Mouse (Mus musculus) midbrain, embryonic 16.5 days (tissue): ENCODE results near the gene Lrrn2. TPM values are rescaled to one million over a fixed set of nuclear protein-coding genes. Genes with fewer than 3 reads are reported as not detected.

Experiments
- ATAC-seq: fragments of 200-750 bp; cut with Nextera tagmentation; 2 replicates; pipeline ENCODE4 v1.8.0; 2017; ENCODE audit warnings: moderate TSS enrichment
- H3K27ac ChIP-seq: fragments of 300-500 bp; sonication (generic); 2 replicates; pipeline ENCODE4 v1.5.1; 2014; ENCODE audit warnings: mild to moderate bottlenecking, low read length, mixed read lengths
- H3K27me3 ChIP-seq: fragments of 300-500 bp; sonication (generic); 2 replicates; pipeline ENCODE4 v1.6.1; 2014; ENCODE audit warnings: low read depth, low read length, mixed read lengths; ENCODE audit not compliant: control insufficient read depth, insufficient read depth
- H3K36me3 ChIP-seq: fragments of 300-500 bp; sonication (generic); 2 replicates; pipeline ENCODE4 v1.6.1; 2014; ENCODE audit warnings: mild to moderate bottlenecking, low read length, moderate library complexity, mixed read lengths; ENCODE audit not compliant: control insufficient read depth, insufficient read depth
- H3K4me1 ChIP-seq: fragments of 300-500 bp; sonication (generic); 2 replicates; pipeline ENCODE4 v1.6.1; 2014; ENCODE audit warnings: mild to moderate bottlenecking, low read length, mixed read lengths; ENCODE audit not compliant: control insufficient read depth, insufficient read depth
- H3K4me2 ChIP-seq: fragments of 300-500 bp; sonication (generic); 2 replicates; pipeline ENCODE4 v1.6.1; 2014; ENCODE audit warnings: mild to moderate bottlenecking, low read length, mixed read lengths
- H3K4me3 ChIP-seq: fragments of 300-500 bp; sonication (generic); 2 replicates; pipeline ENCODE4 v1.5.1; 2014; ENCODE audit warnings: low read depth, mild to moderate bottlenecking, low read length, moderate library complexity, mixed read lengths
- H3K9ac ChIP-seq: fragments of 300-500 bp; sonication (generic); 2 replicates; pipeline ENCODE4 v1.6.1; 2014; ENCODE audit warnings: low read depth, low read length, mixed read lengths
- H3K9me3 ChIP-seq: fragments of 300-500 bp; sonication (generic); replicated peaks from 2 replicates; pipeline ENCODE4 v1.6.1; 2014; ENCODE audit warnings: mild to moderate bottlenecking, low read length, mixed read lengths; ENCODE audit not compliant: control insufficient read depth, poor library complexity, severe bottlenecking
- WGBS: fragments of 180-500 bp; shearing (Covaris S2); extraction: QIAGEN DNeasy Blood & Tissue Kit; methylation state at CpG from one replicate; pipeline ENCODE4 v1.1.7; 2014; 5-methylcytosine and 5-hydroxymethylcytosine counted together
- polyA plus RNA-seq: library from polyadenylated mRNA; unstranded; fragments of >200 nt; fragmentation: Nextera tagmentation; extraction: Ambion mirVana; gene quantifications from 2 replicates; pipeline ENCODE4 v1.2.1, GENCODE M21; 2015

The Lrrn2 gene
- polyA plus RNA-seq, 1 experiment from 2014 or later, result 59.1 TPM

GRCm38 (mm10) chr1:132915849-132916493 is 35.9 kb downstream of the Lrrn2 start:
- Histone ChIP-seq H3K4me2 (no peak overlapping the region), H3K9me3 (no peaks in the 10 kb centered on the region), H3K27me3 (no peaks in the 10 kb centered on the region), H3K9ac (no peak overlapping the region), H3K27ac (peak overlapping the region; percentile 35; the same call in 1 of the 2 replicates), H3K36me3 (no peaks in the 10 kb centered on the region), H3K4me1 (peaks cover 35% of the 10 kb centered on the region), H3K4me3 (no peak overlapping the region)
- 38% methylated on average over 6 of the region's 6 CpGs for WGBS
- ATAC-seq, result no peak

- Histone ChIP-seq H3K4me3 (no peak overlapping the region), H3K9me3 (no peaks in the 10 kb centered on the region), H3K27me3 (no peaks in the 10 kb centered on the region), H3K9ac (no peak overlapping the region), H3K4me2 (no peak overlapping the region), H3K27ac (peak overlapping the region; percentile 50), H3K36me3 (no peaks in the 10 kb centered on the region), H3K4me1 (peaks cover 47% of the 10 kb centered on the region)
- 5% methylated on average over 8 of the region's 8 CpGs for WGBS
- ATAC-seq, result no peak
Measured at GRCm38 (mm10) chr1:132917554-132917953, 37.5 kb downstream of the Lrrn2 start.

- H3K9ac ChIP-seq, result peak overlapping the region; percentile 18; the same call in 1 of the 2 replicates
- no peaks in the 10 kb centered on the region for H3K27me3 ChIP-seq
- peak overlapping the region; percentile 50 for H3K27ac ChIP-seq
- H3K36me3 ChIP-seq, result no peaks in the 10 kb centered on the region
- H3K4me2 ChIP-seq, result no peak overlapping the region
- no peak for ATAC-seq
- H3K4me3 ChIP-seq, result no peak overlapping the region
- 23% methylated on average over 10 of the region's 10 CpGs for WGBS
- peaks cover 48% of the 10 kb centered on the region for H3K4me1 ChIP-seq
- no peaks in the 10 kb centered on the region for H3K9me3 ChIP-seq
Measured at GRCm38 (mm10) chr1:132918117-132918680, 38.1 kb downstream of the Lrrn2 start.

DNA sequence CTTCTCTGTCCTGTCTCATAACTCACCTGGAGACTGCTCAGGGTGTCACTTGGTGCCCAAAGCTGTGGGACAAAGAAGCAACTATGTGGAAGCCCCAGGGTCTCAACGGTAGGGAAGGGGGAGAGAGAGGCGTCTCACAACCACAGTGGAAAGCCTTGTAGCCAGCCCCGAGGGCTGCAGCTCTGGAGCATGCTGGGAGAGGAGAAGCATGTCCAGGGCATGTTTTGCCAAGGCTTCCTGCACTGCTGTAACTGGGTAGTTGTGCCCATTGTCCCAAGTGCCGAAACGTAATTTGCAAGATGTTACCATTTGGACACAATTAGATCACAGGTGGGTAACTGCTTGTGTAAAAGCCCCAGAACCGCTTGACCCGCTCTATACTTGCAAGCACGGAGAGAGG is 39.2 kb downstream of the Lrrn2 start:
- WGBS, result 83% methylated on average over 8 of the region's 8 CpGs
- H3K36me3 ChIP-seq, result no peaks in the 10 kb centered on the region
- no peak overlapping the region for H3K27ac ChIP-seq
- no peak overlapping the region for H3K4me3 ChIP-seq
- H3K4me2 ChIP-seq, result no peak overlapping the region
- no peak for ATAC-seq
- no peaks in the 10 kb centered on the region for H3K27me3 ChIP-seq
- H3K4me1 ChIP-seq, result peaks cover 48% of the 10 kb centered on the region
- no peaks in the 10 kb centered on the region for H3K9me3 ChIP-seq
- H3K9ac ChIP-seq, result no peak overlapping the region

DNA sequence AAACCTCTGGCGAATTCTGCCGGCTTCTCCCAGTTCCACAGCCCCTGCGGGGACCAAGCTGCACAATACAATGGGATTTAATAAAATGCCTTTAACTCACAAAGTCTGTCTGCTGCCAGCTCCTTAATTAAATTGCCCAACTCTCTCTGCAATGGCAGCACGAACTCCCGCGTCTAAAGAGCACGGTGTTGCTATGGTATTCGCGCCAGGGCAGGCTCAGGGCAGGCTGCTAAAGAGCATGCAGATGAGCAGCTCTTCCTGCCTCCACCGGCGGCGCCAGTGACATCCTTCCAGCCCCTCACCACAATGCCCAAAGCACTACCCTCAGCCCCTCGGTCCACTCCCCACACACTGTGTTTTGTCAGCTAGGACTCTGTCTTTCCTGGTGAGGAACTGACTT is 41.0 kb downstream of the Lrrn2 start:
- Histone ChIP-seq H3K9me3 (no peaks in the 10 kb centered on the region), H3K4me2 (peak overlapping the region; percentile 6), H3K4me3 (no peak overlapping the region), H3K36me3 (no peaks in the 10 kb centered on the region), H3K27ac (peak overlapping the region; percentile 82), H3K27me3 (no peaks in the 10 kb centered on the region), H3K9ac (peak overlapping the region; percentile 1; the same call in 1 of the 2 replicates), H3K4me1 (peaks cover 41% of the 10 kb centered on the region)
- 2% methylated on average over 13 of the region's 13 CpGs for WGBS
- ATAC-seq, result peak; percentile 70

- Histone ChIP-seq H3K4me1 (peaks cover 35% of the 10 kb centered on the region), H3K4me3 (no peak overlapping the region), H3K27ac (peak overlapping the region; percentile 1; the same call in 1 of the 2 replicates), H3K36me3 (no peaks in the 10 kb centered on the region), H3K9me3 (no peaks in the 10 kb centered on the region), H3K9ac (no peak overlapping the region), H3K27me3 (no peaks in the 10 kb centered on the region), H3K4me2 (no peak overlapping the region)
- 57% methylated on average over 9 of the region's 9 CpGs for WGBS
- no peak for ATAC-seq
Measured at GRCm38 (mm10) chr1:132922257-132922656, 42.2 kb downstream of the Lrrn2 start.

GRCm38 (mm10) chr1:132925270-132925669 is 45.2 kb downstream of the Lrrn2 start:
- Histone ChIP-seq H3K27me3 (no peaks in the 10 kb centered on the region), H3K9me3 (no peaks in the 10 kb centered on the region), H3K9ac (no peak overlapping the region), H3K27ac (no peak overlapping the region), H3K4me1 (peaks cover 30% of the 10 kb centered on the region), H3K4me3 (no peak overlapping the region), H3K4me2 (no peak overlapping the region), H3K36me3 (no peaks in the 10 kb centered on the region)
- no peak for ATAC-seq
- WGBS, result 87% methylated on average over 7 of the region's 7 CpGs

GRCm38 (mm10) chr1:132928032-132928906 is 48.2 kb downstream of the Lrrn2 start:
- Histone ChIP-seq H3K9ac (peak overlapping the region; percentile 39; the same call in 1 of the 2 replicates), H3K27me3 (no peaks in the 10 kb centered on the region), H3K9me3 (no peaks in the 10 kb centered on the region), H3K4me2 (no peak overlapping the region), H3K27ac (peak overlapping the region; percentile 43), H3K36me3 (no peaks in the 10 kb centered on the region), H3K4me3 (no peak overlapping the region), H3K4me1 (peaks cover 8% of the 10 kb centered on the region)
- ATAC-seq, result no peak; the same call in 1 of the 2 replicates
- 37% methylated on average over 19 of the region's 19 CpGs for WGBS

DNA sequence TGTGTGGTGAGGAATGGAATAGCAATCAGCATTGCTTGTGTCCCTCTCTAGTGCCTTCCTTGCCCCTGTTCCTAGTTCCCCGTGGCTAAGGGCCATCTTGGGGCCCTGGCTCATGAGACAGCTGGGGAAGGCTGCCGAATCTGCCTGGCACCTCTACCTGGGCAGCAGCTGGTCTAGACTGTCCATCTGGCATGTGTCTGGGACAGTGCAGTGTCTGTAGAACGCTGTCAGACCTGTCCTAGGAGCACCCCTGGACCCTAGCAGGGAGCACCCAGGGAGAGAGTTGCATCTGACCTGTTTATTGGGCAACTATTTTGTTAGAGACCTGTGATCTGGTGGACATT is 48.8 kb downstream of the Lrrn2 start:
- WGBS, result 66% methylated on average over 3 of the region's 3 CpGs
- Histone ChIP-seq H3K4me3 (no peak overlapping the region), H3K27me3 (no peaks in the 10 kb centered on the region), H3K9ac (peak overlapping the region; percentile 39; the same call in 1 of the 2 replicates), H3K4me1 (peaks cover 8% of the 10 kb centered on the region), H3K27ac (peak overlapping the region; percentile 43), H3K4me2 (no peak overlapping the region), H3K9me3 (no peaks in the 10 kb centered on the region), H3K36me3 (no peaks in the 10 kb centered on the region)
- ATAC-seq, result 0 out of 2 replicates have a peak, but pooled peaks have one; percentile 29
